In the genomic region with DNA sequence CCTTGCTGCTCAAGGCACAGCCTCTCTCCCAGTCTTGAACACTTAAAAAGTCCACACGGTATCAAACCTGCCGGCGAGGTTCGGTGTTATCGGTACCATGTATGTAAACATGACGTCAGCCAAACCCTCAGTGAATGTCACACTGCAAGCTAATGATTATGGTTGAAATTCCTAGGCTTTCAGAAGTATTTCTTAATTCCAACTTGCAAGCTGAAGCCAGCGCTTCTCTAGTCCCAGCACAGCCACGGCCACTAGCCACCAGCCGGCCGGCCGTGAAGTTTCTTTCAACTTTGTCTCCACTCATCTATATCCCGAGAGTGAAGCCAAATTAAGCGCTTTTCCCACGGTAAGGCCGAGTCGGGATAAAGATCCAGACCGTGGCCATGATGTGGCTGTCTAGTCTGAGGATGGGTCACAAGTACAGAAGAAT, we compare ENCODE assay signal across 8 mouse cellular contexts. TPM values are rescaled to one million over a fixed set of nuclear protein-coding genes. Genes with fewer than 3 reads are reported as not detected.
DNase-seq lines count a peak whose midpoint lies in the region; ATAC-seq lines count a peak whose summit lies in the region.

No protein-coding gene starts in this region.

- peak overlapping the region; percentile 70 for H3K4me2 ChIP-seq in embryonic facial prominence, embryonic 14.5 days (ENCODE audit: low read depth, low read length)
- peak overlapping the region; percentile 72 for H3K4me2 ChIP-seq in hindbrain, embryonic 12.5 days (replicated peaks)
- H3K4me2 ChIP-seq in liver, embryonic 11.5 days = peak overlapping the region; percentile 86

- H3K9me3 ChIP-seq in embryonic facial prominence, embryonic 14.5 days (ENCODE audit: control insufficient read depth, low read length) = no peaks in the 10 kb centered on the region
- no peaks in the 10 kb centered on the region for H3K9me3 ChIP-seq in hindbrain, embryonic 12.5 days (replicated peaks)
- H3K9me3 ChIP-seq in liver, embryonic 11.5 days (ENCODE audit: control insufficient read depth, low read length) = no peaks in the 10 kb centered on the region

- intact Hi-C loops in gastrocnemius, postnatal 14 days (cut with DNase I; ENCODE audit: low total_unique reads) = no loop called here

- H3K27me3 ChIP-seq in embryonic facial prominence, embryonic 14.5 days (replicated peaks; ENCODE audit: control insufficient read depth, insufficient read depth, low read length) = no peaks in the 10 kb centered on the region
- H3K27me3 ChIP-seq in hindbrain, embryonic 12.5 days = no peaks in the 10 kb centered on the region
- no peaks in the 10 kb centered on the region for H3K27me3 ChIP-seq in liver, embryonic 11.5 days (replicated peaks; ENCODE audit: control insufficient read depth, insufficient read depth, low read length)

- ATAC-seq in embryonic facial prominence, embryonic 14.5 days (ENCODE audit: low read depth) = 0 out of 2 replicates have a peak, but pooled peaks have one; percentile 5
- peak; percentile 53 for ATAC-seq in hindbrain, embryonic 12.5 days (ENCODE audit: low FRiP score)
- peak; percentile 40 for ATAC-seq in liver, embryonic 11.5 days (replicated peaks; ENCODE audit: low FRiP score)

- peak overlapping the region; percentile 87 for H3K4me3 ChIP-seq in embryonic facial prominence, embryonic 14.5 days (ENCODE audit: low read depth, low read length)
- peak overlapping the region; percentile 81 for H3K4me3 ChIP-seq in hindbrain, embryonic 12.5 days
- peak overlapping the region; percentile 91 for H3K4me3 ChIP-seq in liver, embryonic 11.5 days (ENCODE audit: low read depth, low read length)

- under 1% methylated on average over 17 of the region's 17 CpGs for WGBS in embryonic facial prominence, embryonic 14.5 days
- under 1% methylated on average over 17 of the region's 17 CpGs for WGBS in hindbrain, embryonic 12.5 days
- under 1% methylated on average over 17 of the region's 17 CpGs for WGBS in liver, embryonic 11.5 days

- DNase-seq in gastrocnemius, adult 18-20 months (ENCODE audit: low spot score) = peak; percentile 12
- DNase-seq in gastrocnemius, postnatal 14 days = no peak
- DNase-seq in NIH3T3 (ENCODE audit: low read depth) = peak; percentile 59
- peak; percentile 45 for DNase-seq in embryonic facial prominence, embryonic 14.5 days (ENCODE audit: low spot score)
- peak; percentile 56 for DNase-seq in liver, embryonic 11.5 days (ENCODE audit: low spot score)
- peak; percentile 87 for DNase-seq in naive thymus-derived CD4-positive, alpha-beta T cell, adult 2 months (ENCODE audit: low read depth)
- peak; percentile 43 for DNase-seq in yolk sac, embryonic 10.5 days (ENCODE audit: low spot score)

- peak overlapping the region; percentile 85 for H3K9ac ChIP-seq in embryonic facial prominence, embryonic 14.5 days (ENCODE audit: low read depth, low read length)
- H3K9ac ChIP-seq in hindbrain, embryonic 12.5 days = peak overlapping the region; percentile 73
- peak overlapping the region; percentile 93 for H3K9ac ChIP-seq in liver, embryonic 11.5 days (ENCODE audit: low read depth, low read length)

- H3K4me1 ChIP-seq in embryonic facial prominence, embryonic 14.5 days (ENCODE audit: control insufficient read depth, insufficient read depth, low read length) = no peaks in the 10 kb centered on the region
- peaks cover 5% of the 10 kb centered on the region; the same call in 1 of the 2 replicates for H3K4me1 ChIP-seq in hindbrain, embryonic 12.5 days
- H3K4me1 ChIP-seq in liver, embryonic 11.5 days (replicated peaks; ENCODE audit: control insufficient read depth, insufficient read depth, low read length) = no peaks in the 10 kb centered on the region; the same call in 1 of the 2 replicates

- H3K36me3 ChIP-seq in embryonic facial prominence, embryonic 14.5 days (ENCODE audit: control insufficient read depth, insufficient read depth, low read length) = no peaks in the 10 kb centered on the region
- H3K36me3 ChIP-seq in hindbrain, embryonic 12.5 days = no peaks in the 10 kb centered on the region
- no peaks in the 10 kb centered on the region for H3K36me3 ChIP-seq in liver, embryonic 11.5 days (ENCODE audit: control insufficient read depth, insufficient read depth, low read length)

- 0 out of 2 replicates have a peak overlapping the region, but pooled peaks have one; percentile 84 for H3K27ac ChIP-seq in embryonic facial prominence, embryonic 14.5 days (replicated peaks; ENCODE audit: low read depth, low read length)
- no peak overlapping the region for H3K27ac ChIP-seq in hindbrain, embryonic 12.5 days
- H3K27ac ChIP-seq in liver, embryonic 11.5 days (ENCODE audit: low read depth, low read length) = peak overlapping the region; percentile 89

RNA-seq across cellular contexts. Expression of gene Stk17b, which starts 0.7 kb away (rescaled TPM):
- 1 to 10 TPM; 4.8 to 4.9 TPM for total RNA-seq in gastrocnemius, adult 18-20 months (2021)
- total RNA-seq in gastrocnemius, postnatal 14 days (2021) = 1 to 10 TPM; 7.2 to 8.3 TPM
- polyA plus RNA-seq in embryonic facial prominence, embryonic 14.5 days (2014; fragmentation: Nextera tagmentation; extraction: Ambion mirVana) = 15.2 and 19.6 TPM in 2 replicates
- polyA plus RNA-seq in hindbrain, embryonic 12.5 days (2016; fragmentation: Nextera tagmentation; extraction: Ambion mirVana) = 8.8 and 9.2 TPM in 2 replicates
- 15.0 and 18.2 TPM in 2 replicates for polyA plus RNA-seq in liver, embryonic 11.5 days (2014; fragmentation: Nextera tagmentation; extraction: Ambion mirVana)
